Mouse (Mus musculus): ENCODE measurements at regions not wholly inside any gene's neighbourhood (a gene's known extent, or its start where the extent isn't known, plus 50 kb on each side); places are given as distances from the start of the nearest gene placed in this dataset.

DNA sequence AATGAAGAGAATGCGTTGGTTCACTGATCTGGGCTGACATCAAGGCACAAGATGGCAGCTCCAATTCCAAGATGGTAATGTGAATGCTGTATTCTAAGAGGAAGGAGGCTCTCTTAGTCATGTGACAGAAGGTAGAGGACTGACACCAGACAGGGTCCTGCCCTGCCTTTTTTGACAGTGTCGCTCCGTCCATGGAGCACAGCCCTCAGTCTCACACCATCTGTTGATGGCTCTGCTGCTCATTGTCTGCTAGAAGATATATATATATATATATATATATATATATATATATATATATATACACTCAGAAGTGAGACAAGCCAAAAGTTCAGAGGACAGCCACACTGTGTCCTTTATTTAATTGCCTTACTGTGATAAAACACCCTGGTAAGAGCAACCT lies 90.7 kb downstream of the Emp1 start:
- TF ChIP-seq CTCF (IDR thresholded peaks at IDR 0.05; ENCODE audit: control insufficient read depth, insufficient read depth, insufficient replicate concordance, low read depth, low read length) = no peak
- no peak for TF ChIP-seq POLR2A (IDR thresholded peaks at IDR 0.05; ENCODE audit: control insufficient read depth, low read depth, low read length)
